Mouse (Mus musculus): ENCODE measurements at regions not wholly inside any gene's neighbourhood (a gene's known extent, or its start where the extent isn't known, plus 50 kb on each side); places are given as distances from the start of the nearest gene placed in this dataset.

DNA sequence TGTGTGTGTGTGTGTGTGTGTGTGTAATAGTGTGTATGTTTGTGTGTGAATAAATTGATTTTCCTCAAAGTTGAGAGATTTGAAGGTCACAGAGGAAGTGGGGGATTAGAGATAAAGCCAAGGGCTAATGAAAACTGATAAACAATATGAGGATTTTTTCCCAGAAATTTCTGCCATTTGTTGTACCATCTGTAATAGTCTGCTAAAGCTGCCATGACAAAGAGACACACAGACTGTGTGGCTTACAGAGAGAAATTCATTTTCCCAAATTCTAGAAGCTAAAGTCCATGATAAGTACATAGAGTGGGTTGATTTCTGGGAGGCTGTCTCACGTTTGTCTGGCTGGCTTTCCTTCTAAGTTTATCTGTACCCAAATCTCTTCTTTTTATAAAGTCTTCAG is 259.6 kb downstream of the Ndufa4 start:
- no peaks in the 10 kb centered on the region for H3K27me3 ChIP-seq (ENCODE audit: control insufficient read depth in 1 of 2, insufficient read depth in 2 of 2, low read length in 2 of 2)
- H3K4me3 ChIP-seq (ENCODE audit: control insufficient read depth in 1 of 2, insufficient read depth in 1 of 2, low read depth in 2 of 2, low read length in 2 of 2) = no peak overlapping the region
- H3K9me3 ChIP-seq (replicated peaks; ENCODE audit: insufficient read depth, low read length) = no peaks in the 10 kb centered on the region
- H3K27ac ChIP-seq (ENCODE audit: control insufficient read depth, low read depth, low read length) = no peak overlapping the region
- H3K79me2 ChIP-seq (ENCODE audit: control insufficient read depth, insufficient read depth, low read length, poor library complexity) = no peaks in the 10 kb centered on the region
- H3K4me1 ChIP-seq (ENCODE audit: control insufficient read depth in 1 of 2, insufficient read depth in 2 of 2, low read length in 2 of 2) = no peaks in the 10 kb centered on the region
- no peak for DNase-seq (ENCODE audit: low read depth, low spot score)
- H3K9ac ChIP-seq (ENCODE audit: control insufficient read depth, low read depth, low read length, poor library complexity, severe bottlenecking) = no peak overlapping the region
- H3K36me3 ChIP-seq (ENCODE audit: control insufficient read depth in 1 of 2, insufficient read depth in 2 of 2, low read length in 2 of 2) = no peaks in the 10 kb centered on the region
- TF ChIP-seq MAZ (IDR thresholded peaks at IDR 0.05; ENCODE audit: low read depth, low read length) (no peak), GABPA (IDR thresholded peaks at IDR 0.05; ENCODE audit: low read depth, low read length) (no peak)

- Histone ChIP-seq H3K9ac (ENCODE audit: control insufficient read depth, low read depth, low read length, poor library complexity, severe bottlenecking) (no peak overlapping the region), H3K4me3 (ENCODE audit: control insufficient read depth in 1 of 2, insufficient read depth in 1 of 2, low read depth in 2 of 2, low read length in 2 of 2) (no peak overlapping the region), H3K79me2 (ENCODE audit: control insufficient read depth, insufficient read depth, low read length, poor library complexity) (no peaks in the 10 kb centered on the region), H3K9me3 (replicated peaks; ENCODE audit: insufficient read depth, low read length) (no peaks in the 10 kb centered on the region), H3K36me3 (ENCODE audit: control insufficient read depth in 1 of 2, insufficient read depth in 2 of 2, low read length in 2 of 2) (no peaks in the 10 kb centered on the region), H3K27me3 (ENCODE audit: control insufficient read depth in 1 of 2, insufficient read depth in 2 of 2, low read length in 2 of 2) (no peaks in the 10 kb centered on the region), H3K27ac (ENCODE audit: control insufficient read depth, low read depth, low read length) (no peak overlapping the region), H3K4me1 (ENCODE audit: control insufficient read depth in 1 of 2, insufficient read depth in 2 of 2, low read length in 2 of 2) (no peaks in the 10 kb centered on the region)
- DNase-seq (ENCODE audit: low read depth, low spot score) = no peak
- TF ChIP-seq USF2 (IDR thresholded peaks at IDR 0.05; ENCODE audit: borderline replicate concordance in 1 of 2, insufficient read depth in 1 of 2, low read depth in 1 of 2, low read length in 2 of 2) (no peak), TAL1 (IDR thresholded peaks at IDR 0.05; ENCODE audit: low read length) (no peak), ELF1 (IDR thresholded peaks at IDR 0.05; ENCODE audit: low read depth, low read length) (no peak), RCOR1 (IDR thresholded peaks at IDR 0.05; ENCODE audit: low read depth, low read length) (no peak), MYB (IDR thresholded peaks at IDR 0.05; ENCODE audit: low read depth, low read length) (no peak), POLR2AphosphoS5 (IDR thresholded peaks at IDR 0.05; ENCODE audit: borderline replicate concordance, low read depth, low read length) (no peak), CHD2 (IDR thresholded peaks at IDR 0.05; ENCODE audit: low read length) (no peak), POLR2AphosphoS2 (IDR thresholded peaks at IDR 0.05; ENCODE audit: low read length) (no peak), BHLHE40 (IDR thresholded peaks at IDR 0.05; ENCODE audit: borderline replicate concordance, low read depth, low read length) (no peak)
Measured at GRCm38 (mm10) chr6:11613331-11613730, 294.0 kb downstream of the Ndufa4 start.

- no peak overlapping the region for H3K27ac ChIP-seq (ENCODE audit: control insufficient read depth, low read depth, low read length)
- no peaks in the 10 kb centered on the region for H3K79me2 ChIP-seq (ENCODE audit: control insufficient read depth, insufficient read depth, low read length, poor library complexity)
- H3K27me3 ChIP-seq (ENCODE audit: control insufficient read depth in 1 of 2, insufficient read depth in 2 of 2, low read length in 2 of 2) = no peaks in the 10 kb centered on the region
- no peak overlapping the region for H3K9ac ChIP-seq (ENCODE audit: control insufficient read depth, low read depth, low read length, poor library complexity, severe bottlenecking)
- H3K9me3 ChIP-seq (replicated peaks; ENCODE audit: insufficient read depth, low read length) = no peaks in the 10 kb centered on the region
- no peak overlapping the region for H3K4me3 ChIP-seq (ENCODE audit: control insufficient read depth in 1 of 2, insufficient read depth in 1 of 2, low read depth in 2 of 2, low read length in 2 of 2)
- DNase-seq (ENCODE audit: low read depth, low spot score) = no peak
- TF ChIP-seq SMC3 (IDR thresholded peaks at IDR 0.05; ENCODE audit: low read depth, low read length) (no peak), MAZ (IDR thresholded peaks at IDR 0.05; ENCODE audit: low read depth, low read length) (no peak), CTCF (IDR thresholded peaks at IDR 0.05 in 2 of 3, conservative IDR thresholded peaks at IDR 0.05 in 1 of 3; ENCODE audit: control insufficient read depth in 1 of 3, insufficient read depth in 1 of 3, low read depth in 2 of 3, low read length in 3 of 3, poor library complexity in 1 of 3, severe bottlenecking in 1 of 3) (no peak), KAT2A (conservative IDR thresholded peaks at IDR 0.05; ENCODE audit: low read depth, low read length) (no peak), ZMIZ1 (IDR thresholded peaks at IDR 0.05; ENCODE audit: low read depth, low read length) (no peak), HCFC1 (IDR thresholded peaks at IDR 0.05; ENCODE audit: low read depth, low read length) (no peak), CHD2 (IDR thresholded peaks at IDR 0.05; ENCODE audit: low read length) (no peak), GATA1 (IDR thresholded peaks at IDR 0.05; ENCODE audit: low read depth, low read length) (no peak), JUND (IDR thresholded peaks at IDR 0.05; ENCODE audit: low read depth, low read length) (no peak), TCF12 (IDR thresholded peaks at IDR 0.05; ENCODE audit: low read depth, low read length) (no peak), TBP (IDR thresholded peaks at IDR 0.05; ENCODE audit: low read depth, low read length) (no peak), GABPA (IDR thresholded peaks at IDR 0.05; ENCODE audit: low read depth, low read length) (no peak), MYC (IDR thresholded peaks at IDR 0.05; ENCODE audit: low read depth, low read length) (no peak), E2F4 (IDR thresholded peaks at IDR 0.05; ENCODE audit: borderline replicate concordance, low read depth, low read length) (no peak), CHD1 (IDR thresholded peaks at IDR 0.05; ENCODE audit: low read depth, low read length) (no peak), ZC3H11A (IDR thresholded peaks at IDR 0.05; ENCODE audit: low read depth, low read length) (no peak), ZKSCAN1 (IDR thresholded peaks at IDR 0.05; ENCODE audit: low read depth, low read length) (no peak), NELFE (IDR thresholded peaks at IDR 0.05; ENCODE audit: low read depth, low read length) (no peak)
- H3K36me3 ChIP-seq (ENCODE audit: control insufficient read depth in 1 of 2, insufficient read depth in 2 of 2, low read length in 2 of 2) = no peaks in the 10 kb centered on the region
- H3K4me1 ChIP-seq (ENCODE audit: control insufficient read depth in 1 of 2, insufficient read depth in 2 of 2, low read length in 2 of 2) = no peaks in the 10 kb centered on the region
Measured at GRCm38 (mm10) chr6:11608214-11608613, 299.1 kb downstream of the Ndufa4 start.

All from MEL (cell line).